Mouse (Mus musculus): ENCODE data around the gene Foxd4. TPM values are rescaled to one million over a fixed set of nuclear protein-coding genes. Genes with fewer than 3 reads are reported as not detected.

Foxd4 gene
- total RNA-seq, 1 experiment: not detected

- no peaks in the 10 kb centered on the region for H3K9me3 ChIP-seq (ENCODE audit: control insufficient read depth, insufficient read depth, low read depth, low read length)
- H3K36me3 ChIP-seq (ENCODE audit: control insufficient read depth, insufficient read depth, low read length, poor library complexity, severe bottlenecking): no peaks in the 10 kb centered on the region
- TF ChIP-seq HCFC1 (IDR thresholded peaks at IDR 0.05; ENCODE audit: borderline replicate concordance, insufficient read depth, low read length): no peak
- no peak for TF ChIP-seq ZNF384 (IDR thresholded peaks at IDR 0.05; ENCODE audit: low read depth, low read length)
- TF ChIP-seq MAFK (IDR thresholded peaks at IDR 0.05; ENCODE audit: insufficient read depth, low read depth, low read length): no peak
- TF ChIP-seq ZC3H11A (IDR thresholded peaks at IDR 0.05; ENCODE audit: borderline replicate concordance, low read depth, low read length): no peak
- TF ChIP-seq CHD2 (IDR thresholded peaks at IDR 0.05; ENCODE audit: low read depth, low read length): no peak
- H3K4me3 ChIP-seq (ENCODE audit: insufficient read depth in 1 of 2, low read depth in 1 of 2, low read length in 2 of 2, poor library complexity in 1 of 2, severe bottlenecking in 1 of 2): no peak overlapping the region
- no peak for DNase-seq (ENCODE audit: low read depth, low spot score)
- no peak overlapping the region for H3K9ac ChIP-seq (ENCODE audit: insufficient read depth, low read depth, low read length, poor library complexity, severe bottlenecking)
- no peaks in the 10 kb centered on the region for H3K4me1 ChIP-seq (ENCODE audit: control insufficient read depth in 2 of 2, insufficient read depth in 2 of 2, low read length in 2 of 2, poor library complexity in 1 of 2)
- H3K27ac ChIP-seq (ENCODE audit: insufficient read depth, low read depth, low read length, poor library complexity, severe bottlenecking): no peak overlapping the region
- in situ Hi-C loops (cut with MboI; ENCODE audit: low sequenced_read_pairs in 2 of 2, unreplicated experiment in 2 of 2): no loop called here
Measured at GRCm38 (mm10) chr19:24851456-24852315, 49.3 kb downstream of the Foxd4 start.

Other genes starting within 250 kb of the Foxd4 start
- 0.22 and 0.42 TPM in 2 replicates for gene Tmem252, start 227.2 kb downstream of the Foxd4 start, total RNA-seq (2012; rRNA removed)
- gene Pgm5, start 39.3 kb downstream of the Foxd4 start, total RNA-seq (2012; rRNA removed): 0.26 and 3.0 TPM in 2 replicates
- 88.4 and 144 TPM in 2 replicates for gene Gm10053, start 25.5 kb downstream of the Foxd4 start, total RNA-seq (2012; rRNA removed)
- gene Cbwd1, start 60.4 kb upstream of the Foxd4 start, total RNA-seq (2012; rRNA removed): 19.3 and 30.5 TPM in 2 replicates
- gene Dock8, start 98.3 kb upstream of the Foxd4 start, total RNA-seq (2012; rRNA removed): 0.21 and 0.49 TPM in 2 replicates

Data from ES-E14 (cell line).